Mouse (Mus musculus) liver, embryonic 14.5 days (tissue): ENCODE results near the gene Trp63.

Source experiments
- CTCF ChIP-seq: IDR thresholded peaks from 2 replicates; pipeline ENCODE4 v1.5.1; 2016; ENCODE audit warnings: antibody characterized with exemption, low read depth, control low read depth
- EP300 ChIP-seq: IDR thresholded peaks from 2 replicates; pipeline ENCODE4 v1.6.1; 2016; ENCODE audit warnings: antibody characterized with exemption, low read depth

- no peak for TF ChIP-seq EP300
- no peak for TF ChIP-seq CTCF
Observed at GRCm38 (mm10) chr16:25673861-25674440, 9.6 kb upstream of the Trp63 start.
